28 mouse cellular contexts compared by ENCODE assay signal in genomic region chr9:83545240-83545639, GRCm38 (mm10). TPM values are rescaled to one million over a fixed set of nuclear protein-coding genes. Genes with fewer than 3 reads are reported as not detected.
A peak's percentile ranks its signal among the peaks of the same experiment; 100 is the strongest.
DNase-seq lines count a peak whose midpoint lies in the region; ATAC-seq and TF ChIP-seq lines count a peak whose summit lies in the region.
"Had no signal": no experiment of that assay in that cellular context is flagged by ENCODE, and none has a peak within 500 bp of the region (broad histone marks: within the 10 kb centered on the region; RNA-seq: fewer than 3 reads in every experiment).

No protein-coding gene starts in this region.

- no peak overlapping the region for H3K4me2 ChIP-seq in intestine, embryonic 14.5 days (ENCODE audit: low read length)
- no peak overlapping the region for H3K4me2 ChIP-seq in intestine, postnatal 0 days (replicated peaks; ENCODE audit: low read depth)
- no peak overlapping the region for H3K4me2 ChIP-seq in stomach, embryonic 14.5 days (replicated peaks; ENCODE audit: low read depth, low read length)
- no peak overlapping the region for H3K4me2 ChIP-seq in stomach, postnatal 0 days (replicated peaks; ENCODE audit: low read depth)
- H3K4me2 ChIP-seq in midbrain, embryonic 11.5 days: no peak overlapping the region
- H3K4me2 ChIP-seq: embryonic facial prominence, embryonic 13.5 days; forebrain, embryonic 12.5 days; forebrain, embryonic 15.5 days; heart, embryonic 13.5 days; hindbrain, embryonic 14.5 days had no signal

- H3K4me1 ChIP-seq in intestine, embryonic 14.5 days (replicated peaks; ENCODE audit: control insufficient read depth, insufficient read depth, low read length): 0 out of 2 replicates have a peak, but pooled peaks cover 7% of the 10 kb centered on the region
- no peaks in the 10 kb centered on the region; the same call in none of the 2 replicates for H3K4me1 ChIP-seq in intestine, postnatal 0 days (replicated peaks; ENCODE audit: control insufficient read depth, insufficient read depth, low read length)
- H3K4me1 ChIP-seq in stomach, embryonic 14.5 days (ENCODE audit: control insufficient read depth, insufficient read depth, low read length): 0 out of 2 replicates have a peak, but pooled peaks cover 3% of the 10 kb centered on the region
- H3K4me1 ChIP-seq in stomach, postnatal 0 days (replicated peaks; ENCODE audit: control insufficient read depth, insufficient read depth): no peaks in the 10 kb centered on the region
- no peaks in the 10 kb centered on the region for H3K4me1 ChIP-seq in midbrain, embryonic 11.5 days (ENCODE audit: control insufficient read depth, insufficient read depth, low read length)

- H3K27me3 ChIP-seq in intestine, embryonic 14.5 days (replicated peaks; ENCODE audit: control insufficient read depth, insufficient read depth, low read length): no peaks in the 10 kb centered on the region
- H3K27me3 ChIP-seq in intestine, postnatal 0 days (replicated peaks; ENCODE audit: control insufficient read depth, insufficient read depth, low read length): no peaks in the 10 kb centered on the region
- no peaks in the 10 kb centered on the region for H3K27me3 ChIP-seq in stomach, embryonic 14.5 days (ENCODE audit: control insufficient read depth, insufficient read depth, low read length)
- no peaks in the 10 kb centered on the region for H3K27me3 ChIP-seq in stomach, postnatal 0 days (ENCODE audit: control insufficient read depth, insufficient read depth, low read length)
- peaks cover 5% of the 10 kb centered on the region; the same call in 1 of the 2 replicates for H3K27me3 ChIP-seq in midbrain, embryonic 11.5 days (ENCODE audit: control insufficient read depth, insufficient read depth, low read length)
- H3K27me3 ChIP-seq: CH12.LX; forebrain, embryonic 15.5 days; heart, embryonic 13.5 days had no signal

- TF ChIP-seq EP300 in stomach, postnatal 0 days (optimal IDR thresholded peaks at IDR 0.05): peak; percentile 84

- no peak for DNase-seq in intestine, embryonic 14.5 days (ENCODE audit: low spot score)
- DNase-seq in stomach, postnatal 0 days (ENCODE audit: low spot score): no peak
- no peak for DNase-seq in B cell, adult 2 months
- DNase-seq in midbrain, embryonic 11.5 days (ENCODE audit: low spot score, missing footprints): no peak
- DNase-seq in kidney, postnatal 36 days: no peak
- DNase-seq: adrenal gland, postnatal 10 days; adrenal gland, postnatal 36 days; cerebellum, adult 18-20 months; cerebellum, adult 9-10 months; cerebellum, postnatal 25 days; embryo, embryonic 11 days; gastrocnemius, postnatal 25 days; heart, adult 2 months; heart, postnatal 14 days; heart, postnatal 4 days had no signal

- ATAC-seq in intestine, embryonic 14.5 days (replicated peaks; ENCODE audit: low FRiP score, low TSS enrichment, low read depth): no peak; the same call in 1 of the 2 replicates
- ATAC-seq in intestine, postnatal 0 days: peak; percentile 59
- ATAC-seq in stomach, embryonic 14.5 days (ENCODE audit: insufficient number of reproducible peaks, insufficient read depth, low FRiP score, low read depth): no peak
- ATAC-seq in stomach, postnatal 0 days (ENCODE audit: low FRiP score, low TSS enrichment): peak; percentile 69
- no peak for ATAC-seq in midbrain, embryonic 11.5 days (ENCODE audit: low FRiP score)
- ATAC-seq: forebrain, embryonic 15.5 days; Patski had no signal

- no peak for TF ChIP-seq CTCF in intestine, postnatal 0 days (IDR thresholded peaks at IDR 0.05; ENCODE audit: low read depth)
- TF ChIP-seq CTCF in stomach, postnatal 0 days (IDR thresholded peaks at IDR 0.05; ENCODE audit: low read depth): no peak

- H3K27ac ChIP-seq in intestine, embryonic 14.5 days (ENCODE audit: low read depth): peak overlapping the region; percentile 62
- peak overlapping the region; percentile 46 for H3K27ac ChIP-seq in intestine, postnatal 0 days (ENCODE audit: low read depth, low read length)
- 0 out of 2 replicates have a peak overlapping the region, but pooled peaks have one; percentile 21 for H3K27ac ChIP-seq in stomach, embryonic 14.5 days (ENCODE audit: low read length)
- H3K27ac ChIP-seq in stomach, postnatal 0 days (replicated peaks): peak overlapping the region; percentile 78
- H3K27ac ChIP-seq in midbrain, embryonic 11.5 days (ENCODE audit: low read depth, low read length): no peak overlapping the region
- H3K27ac ChIP-seq: embryonic facial prominence, embryonic 10.5 days; embryonic facial prominence, embryonic 13.5 days; forebrain, embryonic 12.5 days; forebrain, embryonic 15.5 days; heart, adult 2 months; heart, embryonic 10.5 days; heart, embryonic 13.5 days; hindbrain, embryonic 14.5 days had no signal

- H3K9ac ChIP-seq in intestine, embryonic 14.5 days (ENCODE audit: low read length): no peak overlapping the region
- H3K9ac ChIP-seq in intestine, postnatal 0 days (ENCODE audit: low read depth, low read length): no peak overlapping the region
- no peak overlapping the region for H3K9ac ChIP-seq in stomach, embryonic 14.5 days (replicated peaks; ENCODE audit: low read depth, low read length)
- H3K9ac ChIP-seq in stomach, postnatal 0 days (ENCODE audit: low read length): no peak overlapping the region
- H3K9ac ChIP-seq in midbrain, embryonic 11.5 days (ENCODE audit: low read length): no peak overlapping the region
- H3K9ac ChIP-seq: embryonic facial prominence, embryonic 13.5 days; forebrain, embryonic 12.5 days; forebrain, embryonic 15.5 days; heart, embryonic 13.5 days; hindbrain, embryonic 14.5 days had no signal

- 0 out of 2 replicates have a peak, but pooled peaks cover 2% of the 10 kb centered on the region for H3K9me3 ChIP-seq in intestine, embryonic 14.5 days (ENCODE audit: control insufficient read depth, low read length)
- H3K9me3 ChIP-seq in intestine, postnatal 0 days (ENCODE audit: control insufficient read depth): no peaks in the 10 kb centered on the region
- no peaks in the 10 kb centered on the region for H3K9me3 ChIP-seq in stomach, embryonic 14.5 days (ENCODE audit: control insufficient read depth, low read depth, low read length)
- no peaks in the 10 kb centered on the region for H3K9me3 ChIP-seq in stomach, postnatal 0 days (ENCODE audit: control insufficient read depth, low read length)
- H3K9me3 ChIP-seq in midbrain, embryonic 11.5 days (ENCODE audit: control insufficient read depth, low read length): no peaks in the 10 kb centered on the region
- H3K9me3 ChIP-seq: embryonic facial prominence, embryonic 10.5 days; embryonic facial prominence, embryonic 13.5 days; forebrain, embryonic 12.5 days; forebrain, embryonic 15.5 days; heart, embryonic 10.5 days; heart, embryonic 13.5 days had no signal

- H3K36me3 ChIP-seq in intestine, embryonic 14.5 days (ENCODE audit: control insufficient read depth, insufficient read depth, low read length): no peaks in the 10 kb centered on the region
- H3K36me3 ChIP-seq in intestine, postnatal 0 days (ENCODE audit: control insufficient read depth, insufficient read depth): no peaks in the 10 kb centered on the region
- H3K36me3 ChIP-seq in stomach, embryonic 14.5 days (ENCODE audit: control insufficient read depth, insufficient read depth, low read length): no peaks in the 10 kb centered on the region
- H3K36me3 ChIP-seq in stomach, postnatal 0 days (ENCODE audit: control insufficient read depth, insufficient read depth, low read length): no peaks in the 10 kb centered on the region
- no peaks in the 10 kb centered on the region for H3K36me3 ChIP-seq in midbrain, embryonic 11.5 days (ENCODE audit: control insufficient read depth, insufficient read depth, low read length)
- H3K36me3 ChIP-seq: embryonic facial prominence, embryonic 10.5 days; embryonic facial prominence, embryonic 13.5 days; forebrain, embryonic 12.5 days; forebrain, embryonic 15.5 days; G1E; heart, embryonic 10.5 days; heart, embryonic 13.5 days had no signal

- H3K4me3 ChIP-seq in intestine, embryonic 14.5 days (ENCODE audit: low read depth, low read length): no peak overlapping the region
- no peak overlapping the region for H3K4me3 ChIP-seq in intestine, postnatal 0 days (ENCODE audit: low read depth, low read length)
- H3K4me3 ChIP-seq in stomach, embryonic 14.5 days (ENCODE audit: low read depth, low read length): no peak overlapping the region
- no peak overlapping the region for H3K4me3 ChIP-seq in stomach, postnatal 0 days (ENCODE audit: low read depth, low read length)
- no peak overlapping the region for H3K4me3 ChIP-seq in midbrain, embryonic 11.5 days (ENCODE audit: low read depth, low read length)
- H3K4me3 ChIP-seq: embryonic facial prominence, embryonic 10.5 days; embryonic facial prominence, embryonic 13.5 days; erythroblast, embryonic 14.5 days; forebrain, embryonic 12.5 days; forebrain, embryonic 15.5 days; heart, adult 2 months; heart, embryonic 10.5 days; heart, embryonic 13.5 days had no signal

RNA-seq across cellular contexts. Expression of gene Sh3bgrl2, which starts 2.9 kb away (rescaled TPM):
- polyA plus RNA-seq in intestine, embryonic 14.5 days (2014; fragmentation: Nextera tagmentation; extraction: Ambion mirVana): 19.8 and 23.1 TPM in 2 replicates
- 19.1 and 21.7 TPM in 2 replicates for polyA plus RNA-seq in intestine, postnatal 0 days (2015; fragmentation: Nextera tagmentation; extraction: Ambion mirVana)
- polyA plus RNA-seq in stomach, embryonic 14.5 days (2014; fragmentation: Nextera tagmentation; extraction: Ambion mirVana): 24.7 and 29.1 TPM in 2 replicates
- 114 and 117 TPM in 2 replicates for polyA plus RNA-seq in stomach, postnatal 0 days (2015; fragmentation: Nextera tagmentation; extraction: Ambion mirVana)
- polyA plus RNA-seq in midbrain, embryonic 11.5 days (2014; fragmentation: Nextera tagmentation; extraction: Ambion mirVana): 10.1 and 12.2 TPM in 2 replicates
- polyA plus RNA-seq: G1E had no signal

Comparison
In these comparisons a context has a peak if more than half of its experiments do, and no peak if none do; other contexts are left out.
1. ATAC-seq: peak in intestine, postnatal 0 days (single experiment) and stomach, postnatal 0 days (single experiment); none in intestine, embryonic 14.5 days (single experiment), stomach, embryonic 14.5 days (single experiment) and midbrain, embryonic 11.5 days (single experiment).